Mouse (Mus musculus) kidney, embryonic 15.5 days (tissue): ENCODE data around the gene Tmem54. TPM values are rescaled to one million over a fixed set of nuclear protein-coding genes. Genes with fewer than 3 reads are reported as not detected.
A peak's percentile ranks its signal among the peaks of the same experiment; 100 is the strongest.

Experiments
- ATAC-seq: fragments of 200-750 bp; cut with Nextera tagmentation; replicated peaks from 2 replicates; pipeline ENCODE4 v1.8.0; 2017; ENCODE audit warnings: moderate TSS enrichment; ENCODE audit not compliant: low FRiP score
- H3K27ac ChIP-seq: fragments of 300-500 bp; sonication (generic); 2 replicates; pipeline ENCODE4 v1.5.1; 2015; ENCODE audit warnings: mild to moderate bottlenecking, inconsistent platforms
- H3K27me3 ChIP-seq: fragments of 300-500 bp; sonication (generic); 2 replicates; pipeline ENCODE4 v1.6.1; 2015; ENCODE audit warnings: inconsistent platforms
- H3K36me3 ChIP-seq: fragments of 300-500 bp; sonication (generic); 2 replicates; pipeline ENCODE4 v1.6.1; 2015; ENCODE audit warnings: inconsistent platforms
- H3K4me1 ChIP-seq: fragments of 300-500 bp; sonication (generic); 2 replicates; pipeline ENCODE4 v1.6.1; 2015; ENCODE audit warnings: inconsistent platforms
- H3K4me2 ChIP-seq: fragments of 300-500 bp; sonication (generic); 2 replicates; pipeline ENCODE4 v1.6.1; 2015; ENCODE audit warnings: moderate library complexity, mild to moderate bottlenecking, inconsistent platforms
- H3K4me3 ChIP-seq: fragments of 300-500 bp; sonication (generic); replicated peaks from 2 replicates; pipeline ENCODE4 v1.5.1; 2015; ENCODE audit warnings: mild to moderate bottlenecking, inconsistent platforms
- H3K9ac ChIP-seq: fragments of 300-500 bp; sonication (generic); 2 replicates; pipeline ENCODE4 v1.6.1; 2015; ENCODE audit warnings: mild to moderate bottlenecking, inconsistent platforms
- H3K9me3 ChIP-seq: fragments of 300-500 bp; sonication (generic); replicated peaks from 2 replicates; pipeline ENCODE4 v1.6.1; 2016; ENCODE audit warnings: inconsistent platforms
- WGBS: fragments of 180-500 bp; shearing (Covaris S2); methylation state at CpG from one replicate; pipeline ENCODE4 v1.1.7; 2015; ENCODE audit warnings: mixed read lengths; 5-methylcytosine and 5-hydroxymethylcytosine counted together
- polyA plus RNA-seq: library from polyadenylated mRNA; unstranded; fragments of >200 nt; fragmentation: Nextera tagmentation; extraction: Ambion mirVana; gene quantifications from 2 replicates; pipeline ENCODE4 v1.2.1, GENCODE M21; 2015

The Tmem54 gene
- polyA plus RNA-seq, 1 experiment from 2014 or later, result 9.2 TPM

GRCm38 (mm10) chr4:129122107-129122506 is 16.8 kb downstream of the Tmem54 start:
- no peaks in the 10 kb centered on the region for H3K9me3 ChIP-seq
- no peak for ATAC-seq
- H3K9ac ChIP-seq, result no peak overlapping the region
- H3K4me3 ChIP-seq, result no peak overlapping the region
- no peak overlapping the region for H3K4me2 ChIP-seq
- H3K27ac ChIP-seq, result no peak overlapping the region
- peaks cover 37% of the 10 kb centered on the region for H3K4me1 ChIP-seq
- 33% methylated on average over 9 of the region's 9 CpGs for WGBS
- peaks cover 64% of the 10 kb centered on the region for H3K27me3 ChIP-seq
- no peaks in the 10 kb centered on the region for H3K36me3 ChIP-seq

DNA sequence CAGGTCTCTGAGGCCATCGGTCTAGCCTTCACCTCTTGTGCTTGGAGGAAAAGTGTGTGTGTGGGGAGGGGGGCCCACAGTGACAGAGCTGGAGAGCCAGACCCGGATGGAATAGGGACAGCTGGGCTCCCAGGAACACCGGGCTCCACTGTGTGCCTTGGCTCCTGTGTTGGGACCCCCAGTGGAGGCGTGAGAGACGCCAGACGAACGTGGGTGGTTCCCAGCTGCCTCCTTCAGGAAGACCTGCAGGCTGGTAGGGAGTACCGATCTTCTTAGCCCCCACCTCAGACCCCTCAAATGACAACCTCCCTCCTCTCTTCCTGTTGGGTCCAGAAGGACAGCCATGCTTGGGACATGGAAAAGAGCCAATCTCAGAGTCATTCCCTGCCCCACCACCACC is 17.4 kb downstream of the Tmem54 start:
- no peak for ATAC-seq
- H3K36me3 ChIP-seq, result no peaks in the 10 kb centered on the region
- WGBS, result 37% methylated on average over 8 of the region's 8 CpGs
- no peak overlapping the region for H3K4me2 ChIP-seq
- no peaks in the 10 kb centered on the region for H3K9me3 ChIP-seq
- no peak overlapping the region for H3K27ac ChIP-seq
- no peak overlapping the region for H3K9ac ChIP-seq
- no peak overlapping the region for H3K4me3 ChIP-seq
- peaks cover 37% of the 10 kb centered on the region for H3K4me1 ChIP-seq
- H3K27me3 ChIP-seq, result peaks cover 64% of the 10 kb centered on the region

DNA sequence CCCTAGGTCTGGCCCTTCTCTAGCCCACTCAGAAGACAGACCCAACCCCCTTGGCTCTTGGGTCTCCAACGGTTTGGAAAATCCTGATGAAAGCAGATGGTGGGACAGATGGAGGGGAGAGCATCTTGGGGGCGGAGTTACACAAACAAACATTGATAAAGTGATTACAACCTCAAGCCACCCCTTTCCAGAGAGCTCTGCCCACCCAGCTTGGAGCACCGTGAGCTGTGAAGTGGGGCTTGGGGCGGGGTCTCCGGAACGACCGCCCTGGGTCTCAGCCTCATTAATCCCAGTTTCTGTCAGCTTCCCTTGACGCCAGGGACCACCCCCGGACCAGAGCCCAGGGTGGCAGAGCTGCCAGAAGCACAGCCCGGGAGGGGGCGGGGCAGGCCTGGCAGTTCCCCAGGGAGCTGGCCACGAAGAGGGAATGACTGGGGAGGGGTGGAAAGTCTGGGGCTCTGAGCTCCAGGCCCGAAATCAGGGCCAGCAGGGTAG is 19.4 kb downstream of the Tmem54 start:
- Histone ChIP-seq H3K4me2 (peak overlapping the region; percentile 38), H3K4me3 (no peak overlapping the region), H3K27me3 (peaks cover 61% of the 10 kb centered on the region), H3K9me3 (no peaks in the 10 kb centered on the region), H3K36me3 (no peaks in the 10 kb centered on the region), H3K4me1 (peaks cover 49% of the 10 kb centered on the region), H3K9ac (no peak overlapping the region), H3K27ac (no peak overlapping the region)
- ATAC-seq, result no peak
- WGBS, result 4% methylated on average over 13 of the region's 13 CpGs

GRCm38 (mm10) chr4:129125736-129126451 is 20.5 kb downstream of the Tmem54 start:
- WGBS, result 21% methylated on average over 19 of the region's 19 CpGs
- Histone ChIP-seq H3K27ac (no peak overlapping the region), H3K9ac (no peak overlapping the region), H3K27me3 (peaks cover 49% of the 10 kb centered on the region), H3K4me1 (peaks cover 55% of the 10 kb centered on the region), H3K4me2 (peak overlapping the region; percentile 47), H3K4me3 (peak overlapping the region; percentile 9; the same call in 1 of the 2 replicates), H3K9me3 (no peaks in the 10 kb centered on the region), H3K36me3 (no peaks in the 10 kb centered on the region)
- ATAC-seq, result no peak

- WGBS, result 52% methylated on average over 13 of the region's 13 CpGs
- H3K9ac ChIP-seq, result no peak overlapping the region
- no peak overlapping the region for H3K27ac ChIP-seq
- H3K4me3 ChIP-seq, result no peak overlapping the region
- peaks cover 53% of the 10 kb centered on the region for H3K4me1 ChIP-seq
- no peak overlapping the region for H3K4me2 ChIP-seq
- no peaks in the 10 kb centered on the region for H3K9me3 ChIP-seq
- H3K27me3 ChIP-seq, result peaks cover 21% of the 10 kb centered on the region
- no peak for ATAC-seq
- no peaks in the 10 kb centered on the region for H3K36me3 ChIP-seq
Observed at GRCm38 (mm10) chr4:129128582-129129338, 23.4 kb downstream of the Tmem54 start.

DNA sequence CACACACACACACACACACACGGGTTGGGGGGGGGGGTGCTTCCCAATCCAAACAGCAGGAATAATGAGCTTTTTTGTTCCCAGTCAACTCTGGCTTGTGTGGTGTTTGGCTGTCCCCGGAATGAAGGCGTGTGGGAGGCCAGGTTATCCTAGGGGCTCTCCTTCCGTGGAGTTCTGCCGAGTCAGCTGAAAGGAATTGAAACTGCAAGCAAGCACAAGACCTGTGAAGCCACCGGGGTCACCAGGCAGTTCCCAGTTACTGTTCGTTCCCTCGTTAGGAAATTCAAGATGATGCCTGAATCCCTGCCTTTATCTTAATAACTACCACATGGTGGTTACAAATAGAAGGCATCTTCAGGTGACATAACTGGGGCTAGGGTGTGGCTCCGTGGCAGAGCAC is 24.0 kb downstream of the Tmem54 start:
- Histone ChIP-seq H3K27me3 (peaks cover 20% of the 10 kb centered on the region), H3K36me3 (no peaks in the 10 kb centered on the region), H3K9me3 (no peaks in the 10 kb centered on the region), H3K9ac (no peak overlapping the region), H3K4me3 (no peak overlapping the region), H3K27ac (peak overlapping the region; percentile 39; the same call in 1 of the 2 replicates), H3K4me2 (0 out of 2 replicates have a peak overlapping the region, but pooled peaks have one; percentile 61), H3K4me1 (peaks cover 53% of the 10 kb centered on the region)
- WGBS, result 23% methylated on average over 9 of the region's 9 CpGs
- no peak for ATAC-seq

DNA sequence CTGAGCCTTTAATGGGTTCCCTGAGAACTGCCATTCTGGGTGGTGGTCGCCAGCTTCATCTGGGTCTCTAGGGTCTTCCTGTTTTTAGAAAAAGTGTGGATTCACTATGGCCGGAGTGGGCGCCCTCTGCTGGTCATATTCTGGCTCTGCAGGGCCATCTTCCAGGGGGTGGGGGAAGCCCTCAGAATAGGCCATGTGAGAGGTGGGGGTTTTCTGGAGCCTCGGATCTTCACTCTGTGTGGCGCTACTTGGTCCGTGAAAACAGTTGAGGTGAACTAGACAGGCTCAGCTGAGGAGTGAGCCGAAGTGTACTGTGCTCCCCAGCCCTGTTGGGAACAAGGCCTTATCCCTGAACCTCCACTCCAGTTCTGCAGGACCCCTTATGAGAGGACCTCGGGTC is 24.8 kb downstream of the Tmem54 start:
- H3K4me3 ChIP-seq, result peak overlapping the region; percentile 42
- peak overlapping the region; percentile 89 for H3K27ac ChIP-seq
- H3K36me3 ChIP-seq, result no peaks in the 10 kb centered on the region
- 4% methylated on average over 8 of the region's 8 CpGs for WGBS
- peaks cover 13% of the 10 kb centered on the region for H3K27me3 ChIP-seq
- ATAC-seq, result peak; percentile 49
- peaks cover 53% of the 10 kb centered on the region for H3K4me1 ChIP-seq
- no peak overlapping the region; the same call in 1 of the 2 replicates for H3K9ac ChIP-seq
- no peaks in the 10 kb centered on the region for H3K9me3 ChIP-seq
- peak overlapping the region; percentile 61 for H3K4me2 ChIP-seq

GRCm38 (mm10) chr4:129130755-129131303 is 25.5 kb downstream of the Tmem54 start:
- ATAC-seq, result peak; percentile 83
- Histone ChIP-seq H3K9ac (peak overlapping the region; percentile 27; the same call in 1 of the 2 replicates), H3K27me3 (peaks cover 14% of the 10 kb centered on the region), H3K4me3 (peak overlapping the region; percentile 42), H3K27ac (peak overlapping the region; percentile 89), H3K9me3 (no peaks in the 10 kb centered on the region), H3K4me1 (peaks cover 48% of the 10 kb centered on the region), H3K36me3 (no peaks in the 10 kb centered on the region), H3K4me2 (peak overlapping the region; percentile 61)
- under 1% methylated on average over 16 of the region's 17 CpGs for WGBS

DNA sequence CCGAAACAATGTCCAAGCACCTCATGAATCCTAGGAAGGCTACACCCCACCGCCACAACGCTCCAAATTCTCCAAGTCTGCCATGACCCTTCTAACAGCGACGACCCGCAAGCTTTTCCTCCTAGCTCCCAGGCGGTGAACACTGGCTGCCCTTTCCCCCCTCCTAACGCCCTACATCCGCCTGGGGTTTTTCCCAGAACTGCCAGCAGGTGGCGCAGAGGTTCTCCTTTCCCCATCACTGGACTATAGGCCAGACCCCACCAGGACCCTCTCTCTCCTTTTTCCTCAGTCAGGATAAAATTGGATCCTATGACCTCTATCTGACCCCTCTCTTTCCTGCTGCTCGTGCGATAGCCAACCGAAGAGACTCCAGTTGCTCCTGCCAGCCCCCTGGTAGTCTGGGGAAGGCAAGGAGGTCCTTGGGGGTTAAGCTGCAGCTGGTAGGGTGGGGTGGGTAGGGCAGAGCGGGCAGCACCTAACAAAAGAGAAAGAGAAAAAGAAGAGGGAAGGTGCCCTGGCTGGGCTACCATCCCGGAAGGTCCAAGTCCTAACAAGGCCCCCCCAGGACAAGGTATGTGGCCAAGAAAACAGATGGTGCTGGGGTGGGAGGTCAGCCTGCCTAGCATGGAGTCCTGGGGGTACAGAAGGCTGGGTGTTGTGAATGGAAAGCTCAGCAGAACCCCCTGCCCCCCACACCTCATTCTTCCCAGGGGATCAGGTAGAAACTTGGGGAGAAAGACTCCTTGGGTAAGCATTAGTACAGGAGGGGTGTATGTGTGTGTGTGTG is 29.6 kb downstream of the Tmem54 start:
- ATAC-seq, result no peak
- H3K27me3 ChIP-seq, result peaks cover 31% of the 10 kb centered on the region
- H3K9me3 ChIP-seq, result no peaks in the 10 kb centered on the region
- WGBS, result 9% methylated on average over 15 of the region's 15 CpGs
- H3K36me3 ChIP-seq, result no peaks in the 10 kb centered on the region
- peaks cover 46% of the 10 kb centered on the region for H3K4me1 ChIP-seq
- H3K9ac ChIP-seq, result 0 out of 2 replicates have a peak overlapping the region, but pooled peaks have one; percentile 15
- H3K27ac ChIP-seq, result no peak overlapping the region
- 0 out of 2 replicates have a peak overlapping the region, but pooled peaks have one; percentile 2 for H3K4me3 ChIP-seq
- peak overlapping the region; percentile 50 for H3K4me2 ChIP-seq

DNA sequence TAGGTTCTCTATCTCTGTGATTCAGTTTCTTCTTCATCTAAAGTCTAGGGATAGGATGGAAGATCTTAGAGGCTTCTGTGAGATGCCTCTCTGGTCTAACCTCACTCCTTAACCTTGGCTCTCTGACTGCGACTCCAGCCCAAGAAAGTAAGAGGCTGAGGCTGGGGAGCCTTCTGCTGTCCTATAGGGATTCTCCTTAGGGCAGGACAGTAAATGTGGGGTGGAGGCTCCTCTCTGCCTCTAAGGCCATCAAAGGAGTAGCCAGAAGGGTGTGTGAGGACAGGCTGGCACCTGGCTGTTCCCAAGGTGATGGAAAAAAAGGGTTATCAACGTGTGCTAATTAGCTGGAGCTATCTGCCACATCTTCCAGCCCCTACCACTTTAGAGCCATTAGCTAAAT is 30.3 kb downstream of the Tmem54 start:
- no peak overlapping the region for H3K27ac ChIP-seq
- H3K36me3 ChIP-seq, result no peaks in the 10 kb centered on the region
- no peaks in the 10 kb centered on the region for H3K9me3 ChIP-seq
- H3K4me1 ChIP-seq, result peaks cover 41% of the 10 kb centered on the region
- peaks cover 31% of the 10 kb centered on the region for H3K27me3 ChIP-seq
- no peak overlapping the region for H3K4me3 ChIP-seq
- 57% methylated on average over 2 of the region's 2 CpGs for WGBS
- H3K4me2 ChIP-seq, result no peak overlapping the region
- no peak overlapping the region for H3K9ac ChIP-seq
- ATAC-seq, result no peak

- no peak overlapping the region for H3K27ac ChIP-seq
- H3K4me3 ChIP-seq, result peak overlapping the region; percentile 59
- no peaks in the 10 kb centered on the region for H3K9me3 ChIP-seq
- H3K9ac ChIP-seq, result peak overlapping the region; percentile 61; the same call in 1 of the 2 replicates
- peak overlapping the region; percentile 92 for H3K4me2 ChIP-seq
- H3K36me3 ChIP-seq, result no peaks in the 10 kb centered on the region
- peaks cover 41% of the 10 kb centered on the region for H3K4me1 ChIP-seq
- H3K27me3 ChIP-seq, result peaks cover 31% of the 10 kb centered on the region
- 35% methylated on average over 9 of the region's 9 CpGs for WGBS
- 0 out of 2 replicates have a peak, but pooled peaks have one; percentile 3 for ATAC-seq
Observed at GRCm38 (mm10) chr4:129136189-129136578, 30.8 kb downstream of the Tmem54 start.
